Mouse (Mus musculus): Measurements from ENCODE around the gene Rai14. TPM values are rescaled to one million over a fixed set of nuclear protein-coding genes. Genes with fewer than 3 reads are reported as not detected.
A peak's percentile ranks its signal among the peaks of the same experiment; 100 is the strongest.

The Rai14 gene
- polyA plus RNA-seq, 1 experiment from 2014 or later, result 59.5 TPM

DNA sequence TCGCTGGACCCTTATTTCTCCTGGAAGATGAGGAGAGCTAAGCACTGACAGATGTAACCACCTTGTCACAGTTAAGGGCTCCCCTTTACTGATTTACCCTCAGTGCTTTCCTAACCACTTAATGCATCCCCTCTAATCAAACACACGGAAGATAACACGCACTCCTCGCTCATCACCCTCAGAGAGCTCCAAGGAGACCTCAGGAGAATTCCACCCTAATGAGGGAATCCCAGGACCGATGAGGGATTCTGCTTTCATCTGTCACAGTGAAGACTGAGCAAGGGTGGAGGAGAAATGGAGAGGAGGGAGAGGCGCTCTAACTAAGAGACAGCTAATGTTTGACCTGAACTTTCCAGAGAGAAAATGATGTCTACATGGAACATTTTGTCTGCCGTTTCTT lies 44.3 kb downstream of the Rai14 start:
- H3K4me1 ChIP-seq, result peaks cover 55% of the 10 kb centered on the region
- H3K36me3 ChIP-seq, result no peaks in the 10 kb centered on the region
- H3K4me3 ChIP-seq (replicated peaks), result no peak overlapping the region
- H3K9me3 ChIP-seq (replicated peaks), result no peaks in the 10 kb centered on the region
- H3K27me3 ChIP-seq, result no peaks in the 10 kb centered on the region
- H3K27ac ChIP-seq (replicated peaks), result no peak overlapping the region
- ATAC-seq (ENCODE audit: insufficient number of reproducible peaks, low FRiP score, low TSS enrichment, low read depth), result no peak
- no peak overlapping the region for H3K9ac ChIP-seq
- 71% methylated on average over 7 of the region's 7 CpGs for WGBS
- H3K4me2 ChIP-seq (replicated peaks), result no peak overlapping the region

DNA sequence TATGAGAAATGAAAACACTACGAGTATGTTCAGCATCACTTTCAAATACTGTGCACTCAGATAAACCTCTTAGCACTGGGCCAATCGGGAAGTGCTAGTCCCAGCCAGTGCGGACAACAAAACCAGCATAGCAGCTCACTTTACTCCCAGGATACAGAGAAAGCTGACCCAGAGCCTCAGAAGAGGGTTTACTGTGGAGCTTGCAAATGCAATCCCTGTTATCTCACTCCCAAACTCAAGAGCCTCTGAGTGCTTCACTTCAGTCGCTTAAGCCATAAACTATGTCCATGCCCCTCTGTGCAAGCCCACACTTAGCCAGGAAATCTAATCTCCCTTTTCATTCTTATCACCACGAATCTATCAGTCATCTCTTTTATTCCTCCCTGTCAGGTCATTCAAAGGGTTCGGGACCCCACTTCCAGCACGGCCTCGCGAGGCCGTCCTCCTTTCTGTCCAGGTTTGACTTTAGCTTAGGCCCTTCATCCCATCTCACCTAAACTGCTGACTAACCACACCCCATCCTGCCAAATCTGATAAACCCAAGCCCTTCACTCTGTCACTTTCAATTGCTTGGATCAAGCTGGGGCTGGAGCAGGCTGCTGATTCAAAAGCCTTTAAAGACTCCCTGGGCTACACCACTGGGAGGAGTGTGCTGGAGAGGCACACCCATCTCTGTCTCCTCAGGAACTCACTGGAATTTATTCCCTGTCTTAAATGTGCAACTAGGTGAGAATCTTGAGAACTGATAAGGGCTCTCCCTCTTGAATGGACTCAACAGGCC lies 46.1 kb downstream of the Rai14 start:
- Histone ChIP-seq H3K27me3 (no peaks in the 10 kb centered on the region), H3K4me1 (peaks cover 41% of the 10 kb centered on the region), H3K36me3 (no peaks in the 10 kb centered on the region), H3K27ac (replicated peaks) (no peak overlapping the region), H3K4me2 (replicated peaks) (no peak overlapping the region), H3K9me3 (replicated peaks) (no peaks in the 10 kb centered on the region), H3K9ac (no peak overlapping the region), H3K4me3 (replicated peaks) (no peak overlapping the region)
- ATAC-seq (ENCODE audit: insufficient number of reproducible peaks, low FRiP score, low TSS enrichment, low read depth), result no peak
- 63% methylated on average over 10 of the region's 10 CpGs for WGBS

DNA sequence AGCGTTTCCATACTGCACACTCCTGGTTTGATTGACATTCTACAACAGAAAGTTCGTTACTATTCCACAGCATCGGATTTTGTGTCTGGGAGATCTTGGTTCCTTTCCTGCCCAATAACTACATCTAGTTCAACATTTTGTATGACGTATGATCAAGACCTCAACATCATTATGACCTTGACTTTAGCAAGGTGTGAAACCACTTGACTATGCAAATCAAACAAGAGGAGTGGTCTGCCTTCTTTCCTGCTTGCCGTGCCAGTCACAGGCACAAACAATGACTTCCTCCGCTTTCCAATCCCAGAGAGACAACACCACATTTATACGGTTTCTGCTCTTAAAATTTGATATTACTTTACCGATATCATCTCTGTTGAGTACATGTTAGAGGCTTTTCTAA lies 48.6 kb downstream of the Rai14 start:
- Histone ChIP-seq H3K27me3 (no peaks in the 10 kb centered on the region), H3K9me3 (replicated peaks) (no peaks in the 10 kb centered on the region), H3K4me1 (peaks cover 31% of the 10 kb centered on the region), H3K36me3 (no peaks in the 10 kb centered on the region), H3K4me2 (replicated peaks) (no peak overlapping the region), H3K9ac (no peak overlapping the region), H3K27ac (replicated peaks) (no peak overlapping the region), H3K4me3 (replicated peaks) (no peak overlapping the region)
- WGBS, result 75% methylated on average over 8 of the region's 8 CpGs
- ATAC-seq (ENCODE audit: insufficient number of reproducible peaks, low FRiP score, low TSS enrichment, low read depth), result no peak

DNA sequence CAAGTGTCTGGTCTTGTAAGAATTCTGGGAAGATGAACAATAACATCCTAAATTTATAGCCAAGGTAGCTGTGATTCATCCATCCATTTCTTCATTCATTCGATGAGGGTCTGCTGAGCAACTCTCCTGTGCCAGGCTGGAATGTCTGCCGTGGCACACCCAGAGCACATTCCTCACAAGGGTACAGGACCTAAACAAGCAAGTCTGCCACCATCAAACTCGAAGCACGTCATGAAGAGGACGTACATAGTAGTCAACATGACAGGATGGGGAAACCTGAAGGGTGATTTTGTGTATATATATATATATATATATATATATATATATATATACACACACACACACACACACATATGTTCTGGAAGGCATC lies 49.9 kb downstream of the Rai14 start:
- ATAC-seq (ENCODE audit: insufficient number of reproducible peaks, low FRiP score, low TSS enrichment, low read depth), result no peak
- Histone ChIP-seq H3K4me1 (peaks cover 31% of the 10 kb centered on the region), H3K4me3 (replicated peaks) (no peak overlapping the region), H3K4me2 (replicated peaks) (no peak overlapping the region), H3K9me3 (replicated peaks) (no peaks in the 10 kb centered on the region), H3K36me3 (no peaks in the 10 kb centered on the region), H3K27me3 (no peaks in the 10 kb centered on the region), H3K9ac (no peak overlapping the region), H3K27ac (replicated peaks) (no peak overlapping the region)
- WGBS, result 73% methylated on average over 5 of the region's 5 CpGs

DNA sequence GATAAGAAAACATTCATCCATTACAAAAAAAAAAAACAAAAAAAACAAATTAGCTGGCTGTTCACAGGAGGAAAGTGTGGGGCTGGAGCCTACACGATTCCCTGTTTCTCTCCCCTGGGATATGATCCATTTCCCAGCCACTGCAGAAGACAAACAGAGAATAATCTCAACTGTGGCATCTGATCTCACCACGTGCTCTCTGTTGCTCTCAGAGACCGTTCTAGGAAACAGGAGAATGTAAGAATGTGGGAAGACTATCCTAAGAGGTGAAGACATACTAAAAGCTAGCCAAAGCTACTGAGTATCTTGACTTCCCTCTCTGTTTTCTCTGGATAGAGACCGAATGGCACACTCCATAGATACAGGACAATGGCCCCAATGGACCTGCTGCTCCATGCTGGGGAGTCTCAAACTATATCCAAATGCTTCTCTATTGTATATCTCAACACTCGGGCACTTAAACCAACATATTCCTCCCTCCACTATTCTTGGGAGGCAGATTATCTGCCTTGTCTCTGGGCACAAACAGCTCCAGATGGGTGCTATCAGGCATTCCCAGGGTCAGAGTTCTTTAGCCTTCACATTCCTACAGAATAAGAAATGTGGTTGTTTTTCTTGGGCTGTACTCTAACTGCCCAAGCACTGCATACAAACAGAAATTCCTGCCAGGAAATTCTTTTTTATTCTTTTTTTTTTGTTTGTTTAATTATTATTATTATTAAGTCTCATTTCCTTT lies 50.5 kb downstream of the Rai14 start:
- Histone ChIP-seq H3K4me2 (replicated peaks) (no peak overlapping the region), H3K4me3 (replicated peaks) (no peak overlapping the region), H3K9ac (no peak overlapping the region), H3K36me3 (no peaks in the 10 kb centered on the region), H3K27me3 (no peaks in the 10 kb centered on the region), H3K9me3 (replicated peaks) (no peaks in the 10 kb centered on the region), H3K27ac (replicated peaks) (no peak overlapping the region), H3K4me1 (peaks cover 28% of the 10 kb centered on the region)
- no peak for ATAC-seq (ENCODE audit: insufficient number of reproducible peaks, low FRiP score, low TSS enrichment, low read depth)
- 48% methylated on average over 5 of the region's 5 CpGs for WGBS

DNA sequence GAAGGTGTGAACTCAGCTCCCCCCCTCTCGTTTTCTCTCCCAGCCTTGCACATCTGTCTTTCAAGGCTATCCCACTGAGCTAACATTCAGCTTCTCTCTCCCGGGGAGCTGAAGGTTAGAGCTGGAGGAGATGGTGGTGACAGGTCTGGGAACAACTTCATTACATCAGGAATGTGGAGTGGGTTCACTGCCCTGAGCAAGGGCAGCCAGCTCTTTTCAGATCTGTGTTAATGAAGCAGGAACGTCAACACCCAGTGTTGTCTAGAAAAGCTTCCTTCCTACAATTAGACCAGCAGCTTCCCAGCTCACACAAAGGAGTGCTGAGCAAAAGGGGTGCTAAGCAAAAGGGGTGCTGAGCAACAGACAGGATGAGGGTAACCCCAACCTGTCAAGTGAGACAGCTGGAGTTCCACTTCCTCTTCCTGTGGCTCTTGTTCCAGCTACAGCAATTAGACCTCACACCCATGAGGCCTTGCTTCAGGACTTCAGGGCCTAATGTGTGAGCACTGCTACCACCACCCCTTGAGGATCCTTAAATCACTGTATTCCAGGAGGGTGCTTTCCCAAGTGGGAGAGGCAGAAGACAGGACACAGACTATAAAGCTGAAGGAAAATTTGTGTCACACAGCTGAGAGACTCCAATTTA lies 52.3 kb downstream of the Rai14 start:
- Histone ChIP-seq H3K27ac (replicated peaks) (no peak overlapping the region), H3K4me3 (replicated peaks) (no peak overlapping the region), H3K27me3 (no peaks in the 10 kb centered on the region), H3K4me2 (replicated peaks) (no peak overlapping the region), H3K36me3 (no peaks in the 10 kb centered on the region), H3K9ac (no peak overlapping the region), H3K9me3 (replicated peaks) (no peaks in the 10 kb centered on the region), H3K4me1 (peaks cover 10% of the 10 kb centered on the region)
- no peak for ATAC-seq (ENCODE audit: insufficient number of reproducible peaks, low FRiP score, low TSS enrichment, low read depth)
- WGBS, result 54% methylated on average over 3 of the region's 3 CpGs

DNA sequence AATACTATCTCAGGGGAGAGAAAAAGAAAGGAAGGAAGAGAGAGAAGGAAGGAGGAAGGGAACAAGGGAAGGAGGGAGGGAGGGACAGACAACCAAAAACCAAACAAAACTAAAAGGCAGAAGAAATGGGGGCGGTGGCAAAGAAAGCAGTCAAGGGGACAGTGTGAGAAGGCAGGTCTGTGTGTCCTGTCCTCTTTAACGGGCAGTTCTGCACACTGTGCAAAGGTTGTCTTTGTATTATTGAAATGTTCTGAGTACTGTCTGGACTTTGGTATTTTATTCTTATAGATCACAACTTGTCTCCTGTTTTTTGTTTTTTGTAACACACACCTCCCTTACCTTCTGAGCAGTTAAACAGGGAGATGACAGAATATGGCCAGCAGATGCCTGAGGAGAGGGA lies 55.6 kb downstream of the Rai14 start:
- H3K9ac ChIP-seq, result no peak overlapping the region
- no peaks in the 10 kb centered on the region for H3K36me3 ChIP-seq
- no peak overlapping the region for H3K4me2 ChIP-seq (replicated peaks)
- H3K4me1 ChIP-seq, result peaks cover 17% of the 10 kb centered on the region
- no peak overlapping the region for H3K4me3 ChIP-seq (replicated peaks)
- WGBS, result 88% methylated on average over 2 of the region's 2 CpGs
- ATAC-seq (ENCODE audit: insufficient number of reproducible peaks, low FRiP score, low TSS enrichment, low read depth), result no peak
- no peaks in the 10 kb centered on the region for H3K27me3 ChIP-seq
- H3K9me3 ChIP-seq (replicated peaks), result no peaks in the 10 kb centered on the region
- no peak overlapping the region for H3K27ac ChIP-seq (replicated peaks)

DNA sequence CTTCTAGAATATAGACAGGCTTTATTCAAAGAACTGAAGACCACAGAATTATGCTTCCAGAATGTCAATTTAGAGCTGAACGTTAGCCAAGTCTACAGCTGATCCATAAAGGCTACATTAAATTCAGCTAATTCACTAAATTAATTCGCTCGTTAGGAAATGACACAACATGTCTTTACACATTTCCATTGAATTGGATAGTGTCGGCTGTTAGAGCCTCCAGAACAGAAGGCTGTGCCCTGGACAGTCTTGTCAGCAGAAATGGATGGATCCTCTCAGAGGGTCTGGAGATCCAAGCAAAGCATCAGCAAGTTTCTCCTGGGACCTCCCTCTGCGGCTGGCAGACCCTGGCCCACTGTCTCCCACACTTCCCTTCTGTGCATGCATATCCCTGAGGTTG lies 58.3 kb downstream of the Rai14 start:
- 63% methylated on average over 5 of the region's 5 CpGs for WGBS

DNA sequence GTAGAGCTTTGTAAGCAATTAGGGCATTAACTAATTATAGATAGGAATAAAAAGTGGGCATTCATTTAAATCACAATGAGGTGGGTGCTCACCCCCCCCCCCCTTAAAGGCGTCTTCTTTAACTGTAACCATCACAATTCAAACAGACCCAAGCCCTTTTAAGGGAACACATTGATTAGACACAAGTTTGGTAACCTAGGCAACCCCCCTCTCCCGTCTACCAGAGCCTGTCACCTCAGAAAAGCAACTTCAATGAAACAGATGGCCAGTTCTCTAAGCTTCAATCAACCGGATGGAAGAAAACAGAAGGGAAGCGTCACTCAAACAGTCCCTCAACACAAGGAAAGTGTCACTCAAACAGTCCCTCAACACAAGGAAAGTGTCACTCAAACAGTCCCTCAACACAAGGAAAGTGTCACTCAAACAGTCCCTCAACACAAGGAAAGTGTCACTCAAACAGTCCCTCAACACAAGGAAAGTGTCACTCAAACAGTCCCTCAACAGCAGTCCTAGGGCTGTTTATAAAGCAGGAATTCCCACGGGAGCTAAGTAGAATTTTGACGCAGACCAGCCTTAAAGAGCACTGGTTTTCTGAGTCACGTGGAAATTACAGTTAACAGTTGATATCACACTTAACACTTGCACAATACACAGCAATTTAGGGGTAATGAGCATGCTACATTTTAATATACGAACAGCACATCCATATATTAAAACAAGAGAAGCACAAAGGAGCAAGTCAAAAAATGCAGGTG lies 59.1 kb downstream of the Rai14 start:
- H3K27me3 ChIP-seq, result no peaks in the 10 kb centered on the region
- no peak overlapping the region for H3K9ac ChIP-seq
- 49% methylated on average over 8 of the region's 8 CpGs for WGBS
- no peak overlapping the region for H3K27ac ChIP-seq (replicated peaks)
- no peak for ATAC-seq (ENCODE audit: insufficient number of reproducible peaks, low FRiP score, low TSS enrichment, low read depth)
- no peaks in the 10 kb centered on the region for H3K36me3 ChIP-seq
- H3K4me2 ChIP-seq (replicated peaks), result no peak overlapping the region
- H3K4me3 ChIP-seq (replicated peaks), result no peak overlapping the region
- peaks cover 7% of the 10 kb centered on the region for H3K4me1 ChIP-seq
- no peaks in the 10 kb centered on the region for H3K9me3 ChIP-seq (replicated peaks)

More for the DNA sequence above, 58.3 kb downstream of the Rai14 start:
- ATAC-seq (ENCODE audit: insufficient number of reproducible peaks, low FRiP score, low TSS enrichment, low read depth), result no peak
- no peaks in the 10 kb centered on the region for H3K27me3 ChIP-seq
- H3K9me3 ChIP-seq (replicated peaks), result no peaks in the 10 kb centered on the region
- no peak overlapping the region for H3K4me2 ChIP-seq (replicated peaks)
- 0 out of 2 replicates have a peak overlapping the region, but pooled peaks have one; percentile 19 for H3K27ac ChIP-seq (replicated peaks)
- H3K4me1 ChIP-seq, result peaks cover 7% of the 10 kb centered on the region
- no peak overlapping the region for H3K9ac ChIP-seq
- H3K36me3 ChIP-seq, result no peaks in the 10 kb centered on the region
- no peak overlapping the region for H3K4me3 ChIP-seq (replicated peaks)

DNA sequence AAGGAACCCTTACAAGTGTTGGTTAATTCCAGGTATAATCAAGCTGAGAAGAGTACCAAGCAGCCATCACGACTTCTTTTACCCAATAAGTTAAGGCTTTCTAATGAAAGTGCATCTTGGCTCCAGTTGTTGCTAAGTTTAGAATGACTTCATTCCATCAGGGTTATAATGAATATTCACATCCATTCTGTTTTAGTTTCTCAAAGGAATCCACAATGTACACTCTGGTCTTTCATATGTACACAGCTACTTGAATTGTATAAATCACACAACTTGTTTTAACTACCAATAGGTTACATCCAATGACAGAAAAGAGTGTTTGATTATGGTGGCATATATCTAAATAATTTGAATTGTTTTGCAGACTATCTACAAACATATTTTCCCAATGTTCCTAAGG lies 59.7 kb downstream of the Rai14 start:
- Histone ChIP-seq H3K36me3 (no peaks in the 10 kb centered on the region), H3K9me3 (replicated peaks) (no peaks in the 10 kb centered on the region), H3K4me3 (replicated peaks) (no peak overlapping the region), H3K4me1 (peaks cover 7% of the 10 kb centered on the region), H3K27ac (replicated peaks) (no peak overlapping the region), H3K9ac (no peak overlapping the region), H3K4me2 (replicated peaks) (no peak overlapping the region), H3K27me3 (no peaks in the 10 kb centered on the region)
- no peak for ATAC-seq (ENCODE audit: insufficient number of reproducible peaks, low FRiP score, low TSS enrichment, low read depth)
- 83% methylated on average over 1 of the region's 1 CpGs for WGBS

DNA sequence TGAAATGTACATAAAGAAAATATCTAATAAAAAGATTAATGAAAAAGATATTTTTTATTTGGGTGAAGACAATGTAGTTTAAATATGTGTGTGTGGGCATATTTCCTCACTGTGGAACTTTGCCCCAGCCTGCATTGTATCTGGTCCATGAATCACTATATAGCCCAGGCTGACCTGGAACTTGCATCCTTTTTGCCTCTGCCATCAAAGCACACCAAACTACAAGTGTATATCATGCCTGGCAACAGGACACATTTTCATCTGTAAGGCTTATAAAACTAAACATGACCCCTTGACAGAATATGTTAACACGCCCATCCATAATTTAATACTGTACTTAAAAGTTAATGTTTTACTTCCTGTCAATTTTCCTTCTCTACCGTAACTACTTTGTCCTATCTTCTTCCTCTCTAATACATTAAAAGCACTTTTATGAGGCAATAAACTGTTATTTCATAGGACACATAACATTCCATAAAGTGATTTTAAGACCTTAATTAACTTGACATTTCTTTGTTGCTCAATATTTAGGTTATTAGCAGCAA lies 61.4 kb downstream of the Rai14 start:
- no peak for ATAC-seq (ENCODE audit: insufficient number of reproducible peaks, low FRiP score, low TSS enrichment, low read depth)
- H3K36me3 ChIP-seq, result no peaks in the 10 kb centered on the region
- peaks cover 16% of the 10 kb centered on the region for H3K4me1 ChIP-seq
- no peak overlapping the region for H3K4me2 ChIP-seq (replicated peaks)
- no peaks in the 10 kb centered on the region for H3K9me3 ChIP-seq (replicated peaks)
- 77% methylated on average over 2 of the region's 2 CpGs for WGBS
- H3K27me3 ChIP-seq, result no peaks in the 10 kb centered on the region
- no peak overlapping the region for H3K9ac ChIP-seq
- no peak overlapping the region for H3K27ac ChIP-seq (replicated peaks)
- H3K4me3 ChIP-seq (replicated peaks), result no peak overlapping the region
